Mouse (Mus musculus): Measurements from ENCODE around the gene Sec63. TPM values are rescaled to one million over a fixed set of nuclear protein-coding genes. Genes with fewer than 3 reads are reported as not detected.

Sec63 gene
- polyA plus RNA-seq, 1 experiment from 2014 or later: 23.5 TPM

- Histone ChIP-seq H3K27ac (no peak overlapping the region), H3K9me3 (no peaks in the 10 kb centered on the region), H3K4me1 (replicated peaks) (peaks cover 8% of the 10 kb centered on the region; the same call in 1 of the 2 replicates), H3K27me3 (ENCODE audit: insufficient read depth, poor library complexity, severe bottlenecking) (no peaks in the 10 kb centered on the region; the same call in 1 of the 2 replicates), H3K36me3 (no peaks in the 10 kb centered on the region), H3K4me3 (no peak overlapping the region)
- WGBS: 90% methylated on average over 7 of the region's 7 CpGs
- no peak for DNase-seq (ENCODE audit: low spot score)
These were observed 111.8 kb downstream of the Sec63 start for GRCm38 (mm10) chr10:42873077-42873595.

- no peak overlapping the region for H3K27ac ChIP-seq
- peaks cover 11% of the 10 kb centered on the region; the same call in 1 of the 2 replicates for H3K4me1 ChIP-seq (replicated peaks)
- 75% methylated on average over 5 of the region's 5 CpGs for WGBS
- H3K27me3 ChIP-seq (ENCODE audit: insufficient read depth, poor library complexity, severe bottlenecking): no peaks in the 10 kb centered on the region
- H3K36me3 ChIP-seq: no peaks in the 10 kb centered on the region
- H3K9me3 ChIP-seq: no peaks in the 10 kb centered on the region
- H3K4me3 ChIP-seq: no peak overlapping the region
- no peak for DNase-seq (ENCODE audit: low spot score)
These were observed 114.9 kb downstream of the Sec63 start for GRCm38 (mm10) chr10:42876172-42876571.

GRCm38 (mm10) chr10:42879269-42879681 is 118.0 kb downstream of the Sec63 start:
- H3K4me1 ChIP-seq (replicated peaks): 0 out of 2 replicates have a peak, but pooled peaks cover 2% of the 10 kb centered on the region
- no peaks in the 10 kb centered on the region for H3K27me3 ChIP-seq (ENCODE audit: insufficient read depth, poor library complexity, severe bottlenecking)
- no peaks in the 10 kb centered on the region for H3K36me3 ChIP-seq
- H3K27ac ChIP-seq: no peak overlapping the region
- H3K4me3 ChIP-seq: no peak overlapping the region
- 78% methylated on average over 5 of the region's 5 CpGs for WGBS
- DNase-seq (ENCODE audit: low spot score): no peak
- no peaks in the 10 kb centered on the region for H3K9me3 ChIP-seq

- DNase-seq (ENCODE audit: low spot score): no peak
These were observed 118.4 kb downstream of the Sec63 start for GRCm38 (mm10) chr10:42879682-42880081.

More at GRCm38 (mm10) chr10:42879682-42880081, 118.4 kb downstream of the Sec63 start:
- Histone ChIP-seq H3K4me3 (no peak overlapping the region), H3K9me3 (no peaks in the 10 kb centered on the region), H3K4me1 (replicated peaks) (0 out of 2 replicates have a peak, but pooled peaks cover 2% of the 10 kb centered on the region), H3K36me3 (no peaks in the 10 kb centered on the region), H3K27me3 (ENCODE audit: insufficient read depth, poor library complexity, severe bottlenecking) (0 out of 2 replicates have a peak, but pooled peaks cover under 1% of the 10 kb centered on the region), H3K27ac (no peak overlapping the region)
- 89% methylated on average over 5 of the region's 5 CpGs for WGBS

Other genes starting within 250 kb of the Sec63 start
- gene Nr2e1, start 177.9 kb upstream of the Sec63 start, polyA plus RNA-seq (2016; fragmentation: Nextera tagmentation; extraction: Ambion mirVana): 1.2 and 3.0 TPM in 2 replicates
- 15.3 and 16.1 TPM in 2 replicates for gene Ostm1, start 177.7 kb upstream of the Sec63 start, polyA plus RNA-seq (2016; fragmentation: Nextera tagmentation; extraction: Ambion mirVana)
- 0.86 and 1.8 TPM in 2 replicates for gene Scml4, start 98.9 kb downstream of the Sec63 start, polyA plus RNA-seq (2016; fragmentation: Nextera tagmentation; extraction: Ambion mirVana)